14 mouse cellular contexts compared by ENCODE assay signal in the genomic region with DNA sequence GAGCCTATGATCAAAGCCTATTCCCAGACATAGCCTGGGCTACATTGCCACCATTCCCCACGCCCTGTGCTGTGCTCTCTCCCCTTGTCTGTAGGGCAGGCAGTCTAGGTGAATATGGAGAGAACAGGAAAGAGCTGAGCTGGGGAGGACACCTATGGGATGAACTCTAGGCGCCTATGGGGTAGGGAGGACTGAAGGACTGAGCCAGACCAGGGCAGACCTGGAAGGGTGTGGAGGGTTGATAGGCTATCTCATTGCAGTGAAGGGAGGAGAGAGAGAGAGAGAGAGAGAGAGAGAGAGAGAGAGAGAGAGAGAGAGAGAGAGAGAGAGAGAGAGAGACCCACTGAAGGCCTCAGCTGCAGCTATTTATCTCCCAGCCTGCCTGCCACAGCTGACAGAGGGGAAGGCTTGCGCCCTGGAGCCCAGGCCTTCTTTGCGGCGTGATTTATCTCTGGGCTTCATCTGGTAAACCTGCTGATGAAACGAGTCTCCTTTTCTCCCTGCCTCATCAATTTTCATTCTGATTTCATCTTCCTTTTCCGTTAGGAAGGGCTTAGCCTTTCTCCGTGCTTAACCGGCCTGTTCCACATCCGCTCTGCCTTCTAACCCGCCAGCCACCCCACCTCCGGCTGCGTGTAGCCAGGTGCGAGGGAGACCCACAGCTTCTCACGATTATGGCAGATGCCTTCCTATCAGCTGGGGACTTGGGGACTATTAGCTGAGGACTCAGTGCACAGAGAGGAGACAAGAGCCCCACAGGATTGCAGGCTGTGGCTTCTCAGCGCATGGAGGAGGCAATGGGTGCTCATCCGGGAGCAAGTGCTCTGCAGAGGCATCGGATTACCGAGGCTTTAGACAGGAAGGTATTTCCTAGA. TPM values are rescaled to one million over a fixed set of nuclear protein-coding genes. Genes with fewer than 3 reads are reported as not detected.
A peak's percentile ranks its signal among the peaks of the same experiment; 100 is the strongest.
DNase-seq lines count a peak whose midpoint lies in the region; ATAC-seq and TF ChIP-seq lines count a peak whose summit lies in the region.
"Had no signal": no experiment of that assay in that cellular context is flagged by ENCODE, and none has a peak within 500 bp of the region (broad histone marks: within the 10 kb centered on the region; RNA-seq: fewer than 3 reads in every experiment).

No protein-coding gene starts in this region.

- no peak overlapping the region for H3K9ac ChIP-seq in kidney, embryonic 14.5 days (ENCODE audit: low read depth, low read length)
- peak overlapping the region; percentile 16; the same call in 1 of the 2 replicates for H3K9ac ChIP-seq in ES-E14 (ENCODE audit: insufficient read depth, low read depth, low read length, poor library complexity, severe bottlenecking)
- H3K9ac ChIP-seq in midbrain, embryonic 15.5 days = no peak overlapping the region
- H3K9ac ChIP-seq: embryonic facial prominence, embryonic 15.5 days; liver, embryonic 14.5 days had no signal

- DNase-seq in kidney, postnatal 14 days = no peak
- no peak for DNase-seq in ES-E14 (ENCODE audit: low read depth, low spot score)
- DNase-seq in hindbrain, embryonic 10.5 days (ENCODE audit: low spot score) = no peak
- no peak for DNase-seq in adrenal gland, adult 18-20 months (ENCODE audit: low spot score in 2 of 2)
- DNase-seq in heart, embryonic 10.5 days (ENCODE audit: low spot score) = no peak
- DNase-seq: cerebellum, adult 18-20 months; lung, postnatal 36 days; right cerebral cortex, postnatal 25 days had no signal

- no peaks in the 10 kb centered on the region for H3K9me3 ChIP-seq in kidney, embryonic 14.5 days (ENCODE audit: control insufficient read depth, low read length)
- no peaks in the 10 kb centered on the region for H3K9me3 ChIP-seq in ES-E14 (ENCODE audit: control insufficient read depth, insufficient read depth, low read depth, low read length)
- H3K9me3 ChIP-seq in hindbrain, embryonic 10.5 days = no peaks in the 10 kb centered on the region
- H3K9me3 ChIP-seq in midbrain, embryonic 15.5 days = no peaks in the 10 kb centered on the region
- no peaks in the 10 kb centered on the region for H3K9me3 ChIP-seq in heart, embryonic 10.5 days
- H3K9me3 ChIP-seq: embryonic facial prominence, embryonic 15.5 days had no signal

- peaks cover 7% of the 10 kb centered on the region; the same call in 1 of the 2 replicates for H3K4me1 ChIP-seq in kidney, embryonic 14.5 days (ENCODE audit: control insufficient read depth, insufficient read depth, low read length)
- peaks cover 0 to 4% of the 10 kb centered on the region in 2 experiments; a peak in 1 of 4 replicates for H3K4me1 ChIP-seq in ES-E14 (ENCODE audit: control insufficient read depth in 2 of 2, insufficient read depth in 2 of 2, low read length in 2 of 2, poor library complexity in 1 of 2)
- H3K4me1 ChIP-seq in hindbrain, embryonic 10.5 days (replicated peaks) = peaks cover 17% of the 10 kb centered on the region
- H3K4me1 ChIP-seq in midbrain, embryonic 15.5 days = peaks cover 14% of the 10 kb centered on the region
- H3K4me1 ChIP-seq in heart, embryonic 10.5 days = peaks cover 28% of the 10 kb centered on the region
- H3K4me1 ChIP-seq: embryonic facial prominence, embryonic 15.5 days had no signal

- H3K27me3 ChIP-seq in kidney, embryonic 14.5 days (ENCODE audit: control insufficient read depth, insufficient read depth, low read length) = no peaks in the 10 kb centered on the region
- peaks cover 3% of the 10 kb centered on the region; the same call in 1 of the 2 replicates for H3K27me3 ChIP-seq in hindbrain, embryonic 10.5 days (ENCODE audit: insufficient read depth, poor library complexity, severe bottlenecking)
- no peaks in the 10 kb centered on the region for H3K27me3 ChIP-seq in midbrain, embryonic 15.5 days (replicated peaks)
- H3K27me3 ChIP-seq in heart, embryonic 10.5 days (ENCODE audit: insufficient read depth, poor library complexity, severe bottlenecking) = peaks cover 4% of the 10 kb centered on the region
- H3K27me3 ChIP-seq: embryonic facial prominence, embryonic 15.5 days had no signal

- no peaks in the 10 kb centered on the region for H3K36me3 ChIP-seq in kidney, embryonic 14.5 days (ENCODE audit: control insufficient read depth, insufficient read depth, low read length)
- H3K36me3 ChIP-seq in ES-E14 (ENCODE audit: control insufficient read depth, insufficient read depth, low read length, poor library complexity, severe bottlenecking) = no peaks in the 10 kb centered on the region
- H3K36me3 ChIP-seq in hindbrain, embryonic 10.5 days = no peaks in the 10 kb centered on the region
- no peaks in the 10 kb centered on the region for H3K36me3 ChIP-seq in midbrain, embryonic 15.5 days (replicated peaks)
- H3K36me3 ChIP-seq in heart, embryonic 10.5 days = no peaks in the 10 kb centered on the region
- H3K36me3 ChIP-seq: embryonic facial prominence, embryonic 15.5 days had no signal

- H3K27ac ChIP-seq in kidney, embryonic 14.5 days (ENCODE audit: low read depth, low read length) = no peak overlapping the region
- H3K27ac ChIP-seq in ES-E14 (ENCODE audit: insufficient read depth, low read depth, low read length, poor library complexity, severe bottlenecking) = no peak overlapping the region
- H3K27ac ChIP-seq in hindbrain, embryonic 10.5 days = peak overlapping the region; percentile 67
- peak overlapping the region; percentile 61 for H3K27ac ChIP-seq in midbrain, embryonic 15.5 days
- no peak overlapping the region for H3K27ac ChIP-seq in heart, embryonic 10.5 days
- H3K27ac ChIP-seq: embryonic facial prominence, embryonic 15.5 days; liver, embryonic 14.5 days had no signal

- in situ Hi-C loops in ES-E14 (cut with MboI; ENCODE audit: low sequenced_read_pairs in 2 of 2, unreplicated experiment in 2 of 2) = no loop called here

- 26% methylated on average over 19 of the region's 19 CpGs for WGBS in kidney, embryonic 14.5 days
- 57% methylated on average over 19 of the region's 19 CpGs for WGBS in hindbrain, embryonic 10.5 days
- WGBS in midbrain, embryonic 15.5 days = 37% methylated on average over 19 of the region's 19 CpGs
- 35% methylated on average over 19 of the region's 19 CpGs for WGBS in heart, embryonic 10.5 days

- ATAC-seq in kidney, embryonic 14.5 days (ENCODE audit: low FRiP score, low TSS enrichment) = no peak
- ATAC-seq in midbrain, embryonic 15.5 days (replicated peaks) = peak; percentile 46; the same call in 1 of the 2 replicates
- ATAC-seq in inflammation-experienced regulatory T-cells, adult 6 months = no peak

- no peak overlapping the region for H3K4me3 ChIP-seq in kidney, embryonic 14.5 days (ENCODE audit: low read length)
- peak overlapping the region; percentile 16 to 22; a peak in 2 of 4 replicates for H3K4me3 ChIP-seq in ES-E14 (ENCODE audit: insufficient read depth in 1 of 2, low read depth in 1 of 2, low read length in 2 of 2, poor library complexity in 1 of 2, severe bottlenecking in 1 of 2)
- H3K4me3 ChIP-seq in hindbrain, embryonic 10.5 days = no peak overlapping the region
- no peak overlapping the region for H3K4me3 ChIP-seq in midbrain, embryonic 15.5 days
- no peak overlapping the region for H3K4me3 ChIP-seq in heart, embryonic 10.5 days
- H3K4me3 ChIP-seq: embryonic facial prominence, embryonic 15.5 days had no signal

- 0 out of 2 replicates have a peak overlapping the region, but pooled peaks have one; percentile 5 for H3K4me2 ChIP-seq in kidney, embryonic 14.5 days (replicated peaks; ENCODE audit: low read depth, low read length)
- no peak overlapping the region for H3K4me2 ChIP-seq in midbrain, embryonic 15.5 days
- H3K4me2 ChIP-seq: embryonic facial prominence, embryonic 15.5 days; heart, embryonic 11.5 days had no signal

TF ChIP-seq in ES-E14, 5 proteins besides CTCF, POLR2A, EP300 and RAD21:
- no peak for TF ChIP-seq HCFC1 (IDR thresholded peaks at IDR 0.05; ENCODE audit: borderline replicate concordance, insufficient read depth, low read length)
- TF ChIP-seq ZNF384 (IDR thresholded peaks at IDR 0.05; ENCODE audit: low read depth, low read length) = no peak
- no peak for TF ChIP-seq MAFK (IDR thresholded peaks at IDR 0.05; ENCODE audit: insufficient read depth, low read depth, low read length)
- no peak for TF ChIP-seq ZC3H11A (IDR thresholded peaks at IDR 0.05; ENCODE audit: borderline replicate concordance, low read depth, low read length)
- TF ChIP-seq CHD2 (IDR thresholded peaks at IDR 0.05; ENCODE audit: low read depth, low read length) = no peak

RNA-seq across cellular contexts. Expression of a gene that starts 48.2 kb away (rescaled TPM):
- polyA plus RNA-seq in kidney, embryonic 14.5 days (2014; fragmentation: Nextera tagmentation; extraction: Ambion mirVana) = 2.4 and 4.1 TPM in 2 replicates
- total RNA-seq in ES-E14 (2012; rRNA removed) = 3.0 and 3.4 TPM in 2 replicates
- 7.3 and 10.4 TPM in 2 replicates for polyA plus RNA-seq in hindbrain, embryonic 10.5 days (2016; fragmentation: Nextera tagmentation; extraction: Ambion mirVana)
- polyA plus RNA-seq in midbrain, embryonic 15.5 days (2015; fragmentation: Nextera tagmentation; extraction: Ambion mirVana) = 56.8 and 60.2 TPM in 2 replicates
- 1 to 10 TPM; 5.0 to 9.6 TPM for total RNA-seq in adrenal gland, adult 18-20 months (2021)
- polyA plus RNA-seq in heart, embryonic 10.5 days (2016; fragmentation: Nextera tagmentation; extraction: Ambion mirVana) = 5.1 and 6.3 TPM in 2 replicates
- under 1 TPM in 1 of 3 experiments, not detected in 2; 0.16 TPM for polyA plus RNA-seq in inflammation-experienced regulatory T-cells, adult 6 months (2017; shearing (Covaris generic))

Comparison
In these comparisons a context has a peak if more than half of its experiments do, and no peak if none do; other contexts are left out.
1. H3K27ac ChIP-seq: peak in hindbrain, embryonic 10.5 days (single experiment) and midbrain, embryonic 15.5 days (single experiment); none in kidney, embryonic 14.5 days (single experiment), ES-E14 (single experiment) and heart, embryonic 10.5 days (single experiment).
2. H3K4me3 ChIP-seq: peak in ES-E14 (2 of 2); none in kidney, embryonic 14.5 days (single experiment), hindbrain, embryonic 10.5 days (single experiment), midbrain, embryonic 15.5 days (single experiment) and heart, embryonic 10.5 days (single experiment).